Mouse (Mus musculus): ENCODE results near the gene Camk1d. TPM values are rescaled to one million over a fixed set of nuclear protein-coding genes. Genes with fewer than 3 reads are reported as not detected.
"Not testable (repeated sequence)": the region's sequence is repeated elsewhere in the genome, so short reads cannot be mapped to it uniquely, and the experiment has no call there.

Gene Camk1d
- total and polyA plus RNA-seq, 3 experiments, result 2.6 to 10.8 (median 6.8) TPM

DNA sequence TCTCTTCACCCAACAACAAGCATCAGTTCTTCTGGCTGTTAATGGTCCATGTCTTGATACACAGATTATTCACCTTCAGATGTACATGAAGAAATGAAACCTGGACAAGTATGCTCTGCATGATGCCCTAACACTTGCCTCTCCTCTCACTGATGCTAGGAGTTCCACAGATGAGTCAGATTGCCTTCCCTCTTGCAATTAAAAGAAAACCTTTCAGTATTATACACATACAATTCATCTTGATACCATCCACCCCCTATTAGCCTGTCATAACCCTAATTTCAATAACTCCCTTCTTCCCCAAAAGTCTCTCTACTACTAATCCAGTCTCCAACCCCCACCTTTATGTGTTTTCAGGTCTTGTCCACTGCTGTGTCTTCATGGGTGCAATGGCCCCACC is 321.4 kb downstream of the Camk1d start:
- no peak for ATAC-seq (ENCODE audit: extremely low read depth, insufficient number of reproducible peaks, low FRiP score, poor library complexity, severe bottlenecking)
- Histone ChIP-seq H3K27me3 (ENCODE audit: insufficient read depth, low read length) (no peaks in the 10 kb centered on the region), H3K36me3 (replicated peaks) (no peaks in the 10 kb centered on the region), H3K9me3 (replicated peaks) (no peaks in the 10 kb centered on the region), H3K4me1 (ENCODE audit: insufficient read depth, low read depth, low read length) (no peaks in the 10 kb centered on the region), H3K4me3 (ENCODE audit: low read depth, low read length) (no peak overlapping the region)
- no peak for TF ChIP-seq POLR2AphosphoS5 (IDR thresholded peaks at IDR 0.05; ENCODE audit: insufficient replicate concordance, low read depth, low read length)
- no peak for TF ChIP-seq CTCF (IDR thresholded peaks at IDR 0.05; ENCODE audit: low read depth, low read length)
- TF ChIP-seq GATA1 (IDR thresholded peaks at IDR 0.05; ENCODE audit: borderline replicate concordance, low read length), result no peak
- TF ChIP-seq GATA2 (IDR thresholded peaks at IDR 0.05; ENCODE audit: borderline replicate concordance, low read depth, low read length), result no peak
- TF ChIP-seq TAL1 (conservative IDR thresholded peaks at IDR 0.05; ENCODE audit: low read depth, low read length), result no peak
- DNase-seq (ENCODE audit: low spot score), result no peak

DNA sequence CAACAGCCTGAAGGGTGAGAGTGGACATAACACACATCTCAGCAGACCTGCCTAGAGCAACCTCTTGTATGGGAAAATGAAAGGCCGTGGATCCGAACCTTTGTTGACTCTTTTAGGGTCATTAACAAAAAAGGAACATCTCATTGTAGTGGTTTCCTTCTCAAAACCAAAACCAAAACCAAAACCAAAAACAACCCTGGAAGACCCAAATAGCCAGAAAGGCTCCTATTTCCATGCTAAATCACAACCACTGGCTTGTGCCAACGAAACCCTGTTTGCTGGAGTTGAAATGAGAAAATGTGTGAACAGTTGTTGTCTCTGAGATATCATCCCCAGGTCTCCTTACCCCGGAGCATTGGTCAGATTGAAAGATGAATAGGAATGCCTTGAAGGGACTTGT is 321.8 kb downstream of the Camk1d start:
- no peaks in the 10 kb centered on the region for H3K27me3 ChIP-seq (ENCODE audit: insufficient read depth, low read length)
- no peak for DNase-seq (ENCODE audit: low spot score)
- no peaks in the 10 kb centered on the region for H3K9me3 ChIP-seq (replicated peaks)
- ATAC-seq (ENCODE audit: extremely low read depth, insufficient number of reproducible peaks, low FRiP score, poor library complexity, severe bottlenecking), result no peak
- H3K36me3 ChIP-seq (replicated peaks), result no peaks in the 10 kb centered on the region
- H3K4me3 ChIP-seq (ENCODE audit: low read depth, low read length), result no peak overlapping the region
- H3K4me1 ChIP-seq (ENCODE audit: insufficient read depth, low read depth, low read length), result no peaks in the 10 kb centered on the region
- TF ChIP-seq GATA2 (IDR thresholded peaks at IDR 0.05; ENCODE audit: borderline replicate concordance, low read depth, low read length) (no peak), CTCF (IDR thresholded peaks at IDR 0.05; ENCODE audit: low read depth, low read length) (no peak), TAL1 (conservative IDR thresholded peaks at IDR 0.05; ENCODE audit: low read depth, low read length) (no peak)

DNA sequence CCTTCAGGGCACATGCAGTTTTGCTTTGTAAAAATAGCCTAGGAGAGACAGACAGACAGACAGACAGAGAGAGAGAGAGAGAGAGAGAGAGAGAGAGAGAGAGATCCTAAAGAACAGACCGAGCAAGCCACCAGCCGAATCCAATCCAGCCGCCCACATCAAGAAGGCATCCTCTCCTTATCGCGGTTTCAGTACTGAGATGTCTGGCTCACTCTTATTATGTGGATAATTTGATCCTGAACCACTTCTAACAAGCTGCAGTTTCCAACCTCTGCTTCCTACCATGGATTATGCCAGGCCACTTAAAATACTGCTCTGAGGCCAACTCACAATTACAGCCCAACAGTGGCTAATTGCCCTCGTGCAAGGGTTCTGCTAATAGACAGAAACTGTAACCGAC is 325.9 kb downstream of the Camk1d start:
- DNase-seq (ENCODE audit: low spot score) (no peak), ATAC-seq (ENCODE audit: extremely low read depth, insufficient number of reproducible peaks, low FRiP score, poor library complexity, severe bottlenecking) (no peak)
- Histone ChIP-seq H3K27me3 (ENCODE audit: insufficient read depth, low read length) (no peaks in the 10 kb centered on the region), H3K36me3 (replicated peaks) (no peaks in the 10 kb centered on the region), H3K4me3 (ENCODE audit: low read depth, low read length) (no peak overlapping the region), H3K4me1 (ENCODE audit: insufficient read depth, low read depth, low read length) (no peaks in the 10 kb centered on the region), H3K9me3 (replicated peaks) (no peaks in the 10 kb centered on the region)
- no peak for TF ChIP-seq GATA2 (IDR thresholded peaks at IDR 0.05; ENCODE audit: borderline replicate concordance, low read depth, low read length)
- no peak for TF ChIP-seq TAL1 (conservative IDR thresholded peaks at IDR 0.05; ENCODE audit: low read depth, low read length)
- TF ChIP-seq GATA1 (IDR thresholded peaks at IDR 0.05; ENCODE audit: borderline replicate concordance, low read length), result no peak
- TF ChIP-seq POLR2AphosphoS5 (IDR thresholded peaks at IDR 0.05; ENCODE audit: insufficient replicate concordance, low read depth, low read length), result no peak
- no peak for TF ChIP-seq CTCF (IDR thresholded peaks at IDR 0.05; ENCODE audit: low read depth, low read length)

DNA sequence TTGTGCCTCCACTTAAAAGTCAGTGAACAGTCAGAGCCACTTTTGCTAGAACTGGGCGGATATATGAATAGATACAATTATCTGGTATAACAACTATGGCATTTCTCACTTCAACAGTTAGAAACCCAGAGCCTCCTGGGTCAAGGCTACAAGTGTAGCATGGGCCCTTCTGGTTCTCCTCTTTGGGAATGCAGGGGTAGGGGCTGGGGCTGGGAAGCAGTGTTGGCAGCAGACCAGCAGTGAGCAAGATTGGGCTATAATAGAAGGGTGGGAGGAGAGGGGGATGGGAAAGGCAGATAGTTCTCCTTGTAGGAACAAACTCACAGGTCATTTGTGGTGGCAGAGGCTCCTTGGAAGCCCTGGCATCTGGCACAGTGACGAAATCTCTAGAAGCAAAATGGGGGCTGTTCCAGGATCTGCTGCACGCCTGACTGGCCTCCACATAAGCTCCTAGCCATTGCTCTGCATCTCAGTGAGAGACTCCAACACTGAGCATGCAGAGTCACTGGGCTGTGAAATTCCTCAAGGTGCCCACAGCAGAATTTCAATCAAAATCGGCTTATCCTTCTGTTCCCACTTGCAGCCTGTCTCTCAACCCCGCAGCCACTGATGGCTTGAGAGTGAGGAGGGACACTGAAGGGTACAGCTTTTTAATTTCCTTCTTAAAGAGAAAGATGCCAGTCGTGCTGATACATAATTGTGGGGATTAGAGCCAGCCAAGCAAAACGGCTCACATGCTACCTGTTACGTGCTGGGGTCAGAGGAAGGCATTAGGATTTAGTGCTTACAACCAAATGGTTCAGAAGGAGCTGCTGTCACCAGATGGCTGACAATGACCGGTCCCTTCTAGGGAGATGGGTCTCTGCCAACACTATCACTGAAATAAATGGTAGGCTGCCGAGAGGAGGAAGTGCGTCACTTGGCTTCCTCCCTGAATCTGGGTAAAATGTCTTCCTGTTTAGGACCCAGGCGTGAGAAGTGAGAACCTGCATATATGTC is 332.3 kb downstream of the Camk1d start:
- no peak overlapping the region for H3K4me3 ChIP-seq (ENCODE audit: low read depth, low read length)
- H3K4me1 ChIP-seq (ENCODE audit: insufficient read depth, low read depth, low read length), result no peaks in the 10 kb centered on the region
- H3K9me3 ChIP-seq (replicated peaks), result no peaks in the 10 kb centered on the region
- DNase-seq (ENCODE audit: low spot score) (no peak), ATAC-seq (ENCODE audit: extremely low read depth, insufficient number of reproducible peaks, low FRiP score, poor library complexity, severe bottlenecking) (no peak)
- no peak for TF ChIP-seq CTCF (IDR thresholded peaks at IDR 0.05; ENCODE audit: low read depth, low read length)
- no peak for TF ChIP-seq GATA2 (IDR thresholded peaks at IDR 0.05; ENCODE audit: borderline replicate concordance, low read depth, low read length)
- TF ChIP-seq POLR2AphosphoS5 (IDR thresholded peaks at IDR 0.05; ENCODE audit: insufficient replicate concordance, low read depth, low read length), result no peak
- no peak for TF ChIP-seq TAL1 (conservative IDR thresholded peaks at IDR 0.05; ENCODE audit: low read depth, low read length)
- TF ChIP-seq GATA1 (IDR thresholded peaks at IDR 0.05; ENCODE audit: borderline replicate concordance, low read length), result no peak
- peaks cover 2% of the 10 kb centered on the region; the same call in 1 of the 2 replicates for H3K27me3 ChIP-seq (ENCODE audit: insufficient read depth, low read length)
- no peaks in the 10 kb centered on the region for H3K36me3 ChIP-seq (replicated peaks)

DNA sequence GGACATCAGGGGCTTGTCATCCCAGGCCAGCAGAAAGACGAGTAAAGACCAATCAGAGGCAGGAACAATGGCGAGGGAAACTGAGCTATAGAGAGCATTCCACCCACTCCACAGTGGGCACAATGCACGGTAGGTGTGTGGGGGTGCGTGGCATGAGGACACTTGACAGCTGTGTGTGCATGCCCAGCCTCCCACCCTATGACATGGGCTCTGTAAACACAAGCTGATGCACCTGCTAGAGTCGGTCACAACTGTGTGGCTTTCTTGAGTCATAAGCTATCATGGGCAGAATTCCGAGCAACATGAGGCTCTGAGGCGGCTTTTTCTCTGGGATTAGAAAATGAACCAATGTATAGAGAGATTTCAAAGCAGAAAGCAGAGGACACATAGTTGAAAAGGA is 333.3 kb downstream of the Camk1d start:
- ATAC-seq (ENCODE audit: extremely low read depth, insufficient number of reproducible peaks, low FRiP score, poor library complexity, severe bottlenecking) (no peak), DNase-seq (ENCODE audit: low spot score) (no peak)
- no peaks in the 10 kb centered on the region for H3K9me3 ChIP-seq (replicated peaks)
- TF ChIP-seq GATA1 (IDR thresholded peaks at IDR 0.05; ENCODE audit: borderline replicate concordance, low read length), result no peak
- TF ChIP-seq GATA2 (IDR thresholded peaks at IDR 0.05; ENCODE audit: borderline replicate concordance, low read depth, low read length), result no peak
- no peak for TF ChIP-seq TAL1 (conservative IDR thresholded peaks at IDR 0.05; ENCODE audit: low read depth, low read length)
- TF ChIP-seq CTCF (IDR thresholded peaks at IDR 0.05; ENCODE audit: low read depth, low read length), result no peak
- TF ChIP-seq POLR2AphosphoS5 (IDR thresholded peaks at IDR 0.05; ENCODE audit: insufficient replicate concordance, low read depth, low read length), result no peak
- H3K4me1 ChIP-seq (ENCODE audit: insufficient read depth, low read depth, low read length), result no peaks in the 10 kb centered on the region
- no peaks in the 10 kb centered on the region for H3K36me3 ChIP-seq (replicated peaks)
- H3K27me3 ChIP-seq (ENCODE audit: insufficient read depth, low read length), result peaks cover 2% of the 10 kb centered on the region; the same call in 1 of the 2 replicates
- H3K4me3 ChIP-seq (ENCODE audit: low read depth, low read length), result no peak overlapping the region

DNA sequence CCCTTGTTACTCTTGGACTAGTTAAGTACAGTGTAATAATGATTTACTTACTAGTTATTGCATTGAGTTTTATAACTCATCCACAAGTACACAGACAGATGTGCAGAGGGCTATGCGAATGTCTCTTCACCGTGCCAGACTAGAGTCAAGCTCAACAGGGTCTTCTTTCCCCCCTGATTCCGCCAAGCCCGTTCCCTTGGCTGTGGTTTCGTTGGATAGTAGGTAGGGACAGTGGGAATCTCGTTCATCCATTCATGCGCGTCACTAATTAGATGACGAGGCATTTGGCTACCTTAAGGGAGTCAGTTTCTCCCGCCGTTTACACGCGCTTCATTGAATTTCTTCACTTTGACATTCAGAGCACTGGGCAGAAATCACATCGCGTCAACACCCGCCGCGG is 335.4 kb downstream of the Camk1d start:
- not testable (repeated sequence) for H3K27me3 ChIP-seq (ENCODE audit: insufficient read depth, low read length); H3K9me3 ChIP-seq (replicated peaks); H3K4me1 ChIP-seq (ENCODE audit: insufficient read depth, low read depth, low read length); DNase-seq (ENCODE audit: low spot score); ATAC-seq (ENCODE audit: extremely low read depth, insufficient number of reproducible peaks, low FRiP score, poor library complexity, severe bottlenecking); H3K36me3 ChIP-seq (replicated peaks); H3K4me3 ChIP-seq (ENCODE audit: low read depth, low read length)
